Mouse (Mus musculus) heart, adult 11 months (tissue): Measurements from ENCODE around the gene Bclaf3.

Source experiments
- DNase-seq: peaks from one replicate; pipeline ENCODE4 v3.0.0; 2022

The Bclaf3 gene

GRCm38 (mm10) chrX:159627588-159628566, 101.4 kb downstream of the Bclaf3 start:
- DNase-seq = peak; percentile 94

- no peak for DNase-seq
Measured at GRCm38 (mm10) chrX:159628629-159629028, 102.1 kb downstream of the Bclaf3 start.

- DNase-seq = no peak
Measured at GRCm38 (mm10) chrX:159629203-159629602, 102.7 kb downstream of the Bclaf3 start.

GRCm38 (mm10) chrX:159638500-159639227, 112.2 kb downstream of the Bclaf3 start:
- peak; percentile 89 for DNase-seq

- DNase-seq = no peak
Measured at GRCm38 (mm10) chrX:159639991-159640390, 113.5 kb downstream of the Bclaf3 start.
